ENCODE assay signal across 8 mouse cellular contexts in genomic region chr17:35635699-35636111, GRCm38 (mm10). TPM values are rescaled to one million over a fixed set of nuclear protein-coding genes. Genes with fewer than 3 reads are reported as not detected.
DNase-seq lines count a peak whose midpoint lies in the region; ATAC-seq and TF ChIP-seq lines count a peak whose summit lies in the region.

No protein-coding gene starts in this region.

- H3K27ac ChIP-seq in brown adipose tissue, adult 24 weeks (replicated peaks; ENCODE audit: low read depth, low read length), result no peak overlapping the region
- no peak overlapping the region for H3K27ac ChIP-seq in heart, embryonic 16.5 days (ENCODE audit: low read length)
- no peak overlapping the region for H3K27ac ChIP-seq in liver, embryonic 15.5 days (replicated peaks)
- no peak overlapping the region for H3K27ac ChIP-seq in neural tube, embryonic 13.5 days (replicated peaks)

- H3K27me3 ChIP-seq in E14TG2a.4 (ENCODE audit: insufficient read depth, low read length), result peaks cover 3% of the 10 kb centered on the region; the same call in 1 of the 2 replicates
- H3K27me3 ChIP-seq in heart, embryonic 16.5 days (ENCODE audit: control insufficient read depth, insufficient read depth, low read length), result peaks cover 3% of the 10 kb centered on the region; the same call in 1 of the 2 replicates
- peaks cover 31% of the 10 kb centered on the region for H3K27me3 ChIP-seq in liver, embryonic 15.5 days
- peaks cover 12% of the 10 kb centered on the region; the same call in 1 of the 2 replicates for H3K27me3 ChIP-seq in neural tube, embryonic 13.5 days

- no peaks in the 10 kb centered on the region for H3K36me3 ChIP-seq in E14TG2a.4 (ENCODE audit: insufficient read depth, low read length)
- no peaks in the 10 kb centered on the region for H3K36me3 ChIP-seq in heart, embryonic 16.5 days (ENCODE audit: control insufficient read depth, insufficient read depth)
- no peaks in the 10 kb centered on the region for H3K36me3 ChIP-seq in liver, embryonic 15.5 days (replicated peaks)
- H3K36me3 ChIP-seq in neural tube, embryonic 13.5 days, result no peaks in the 10 kb centered on the region

- H3K4me1 ChIP-seq in E14TG2a.4 (replicated peaks; ENCODE audit: low read depth, low read length), result peaks cover 32% of the 10 kb centered on the region
- no peaks in the 10 kb centered on the region for H3K4me1 ChIP-seq in brown adipose tissue, adult 24 weeks (ENCODE audit: control insufficient read depth, insufficient read depth, insufficient read length, low read length)
- H3K4me1 ChIP-seq in heart, embryonic 16.5 days (ENCODE audit: control insufficient read depth, insufficient read depth, low read length), result peaks cover 10% of the 10 kb centered on the region
- H3K4me1 ChIP-seq in liver, embryonic 15.5 days (replicated peaks), result peaks cover 3% of the 10 kb centered on the region; the same call in 1 of the 2 replicates
- peaks cover 11% of the 10 kb centered on the region for H3K4me1 ChIP-seq in neural tube, embryonic 13.5 days (replicated peaks)

- peak; percentile 51 for DNase-seq in fibroblast of lung, adult 2 months (ENCODE audit: low read depth)
- peak; percentile 69 to 84 for DNase-seq in kidney, postnatal 36 days
- peak; percentile 40 to 74 for DNase-seq in thymus, postnatal 10 days (ENCODE audit: low spot score in 2 of 2)

- peak overlapping the region; percentile 55; the same call in 1 of the 2 replicates for H3K9ac ChIP-seq in heart, embryonic 16.5 days (ENCODE audit: low read length)
- H3K9ac ChIP-seq in liver, embryonic 15.5 days, result no peak overlapping the region
- peak overlapping the region; percentile 60 for H3K9ac ChIP-seq in neural tube, embryonic 13.5 days

- H3K4me3 ChIP-seq in E14TG2a.4 (replicated peaks; ENCODE audit: low read length), result peak overlapping the region; percentile 62
- H3K4me3 ChIP-seq in brown adipose tissue, adult 24 weeks (ENCODE audit: insufficient read depth, low read depth, low read length), result peak overlapping the region; percentile 50
- H3K4me3 ChIP-seq in heart, embryonic 16.5 days (ENCODE audit: low read length), result peak overlapping the region; percentile 57
- peak overlapping the region; percentile 32 for H3K4me3 ChIP-seq in liver, embryonic 15.5 days (replicated peaks)
- peak overlapping the region; percentile 37 for H3K4me3 ChIP-seq in neural tube, embryonic 13.5 days

- ATAC-seq in heart, embryonic 16.5 days (replicated peaks; ENCODE audit: extremely low read depth, insufficient read depth, low FRiP score), result no peak
- no peak for ATAC-seq in liver, embryonic 15.5 days (ENCODE audit: insufficient read depth)
- peak; percentile 73 for ATAC-seq in neural tube, embryonic 13.5 days (ENCODE audit: low read depth)

- H3K9me3 ChIP-seq in E14TG2a.4 (ENCODE audit: low read length), result no peaks in the 10 kb centered on the region
- H3K9me3 ChIP-seq in heart, embryonic 16.5 days (replicated peaks; ENCODE audit: control insufficient read depth, low read length), result no peaks in the 10 kb centered on the region
- H3K9me3 ChIP-seq in liver, embryonic 15.5 days (replicated peaks), result no peaks in the 10 kb centered on the region
- no peaks in the 10 kb centered on the region for H3K9me3 ChIP-seq in neural tube, embryonic 13.5 days

- peak overlapping the region; percentile 85 for H3K4me2 ChIP-seq in heart, embryonic 16.5 days (ENCODE audit: low read depth, low read length)
- peak overlapping the region; percentile 57 for H3K4me2 ChIP-seq in liver, embryonic 15.5 days
- H3K4me2 ChIP-seq in neural tube, embryonic 13.5 days, result peak overlapping the region; percentile 63

- peak; percentile 61 for TF ChIP-seq CTCF in E14TG2a.4 (conservative IDR thresholded peaks at IDR 0.05; ENCODE audit: low read length)

- under 1% methylated on average over 15 of the region's 15 CpGs for WGBS in heart, embryonic 16.5 days
- WGBS in liver, embryonic 15.5 days (ENCODE audit: insufficient replicate concordance), result 2% methylated on average over 15 of the region's 15 CpGs
- 1% methylated on average over 15 of the region's 15 CpGs for WGBS in neural tube, embryonic 13.5 days

RNA-seq across cellular contexts. Expression of gene Mucl3, which starts 7.8 kb away (rescaled TPM):
- polyA plus RNA-seq in brown adipose tissue, adult 24 weeks (2012; ENCODE audit: insufficient read depth, insufficient read length, missing spikeins), result not detected in 2 replicates
- polyA plus RNA-seq in heart, embryonic 16.5 days (2015; fragmentation: Nextera tagmentation; extraction: Ambion mirVana), result 0.29 and 0.42 TPM in 2 replicates
- polyA plus RNA-seq in liver, embryonic 15.5 days (2015; fragmentation: Nextera tagmentation; extraction: Ambion mirVana), result 0.03 and 0.05 TPM in 2 replicates
- 0.18 and 0.24 TPM in 2 replicates for polyA plus RNA-seq in neural tube, embryonic 13.5 days (2015; fragmentation: Nextera tagmentation; extraction: Ambion mirVana)

RNA-seq across cellular contexts. Expression of gene Gm9573, which starts 9.3 kb away (rescaled TPM):
- not detected in 2 replicates for polyA plus RNA-seq in brown adipose tissue, adult 24 weeks (2012; ENCODE audit: insufficient read depth, insufficient read length, missing spikeins)
- not detected in 2 replicates for polyA plus RNA-seq in heart, embryonic 16.5 days (2015; fragmentation: Nextera tagmentation; extraction: Ambion mirVana)
- not detected in 2 replicates for polyA plus RNA-seq in liver, embryonic 15.5 days (2015; fragmentation: Nextera tagmentation; extraction: Ambion mirVana)
- not detected in 2 replicates for polyA plus RNA-seq in neural tube, embryonic 13.5 days (2015; fragmentation: Nextera tagmentation; extraction: Ambion mirVana)

RNA-seq across cellular contexts. Expression of gene Vars2, which starts 31.7 kb away (rescaled TPM):
- polyA plus RNA-seq in brown adipose tissue, adult 24 weeks (2012; ENCODE audit: insufficient read depth, insufficient read length, missing spikeins), result 18.1 and 18.5 TPM in 2 replicates
- 12.8 and 17.1 TPM in 2 replicates for polyA plus RNA-seq in heart, embryonic 16.5 days (2015; fragmentation: Nextera tagmentation; extraction: Ambion mirVana)
- 6.1 and 6.5 TPM in 2 replicates for polyA plus RNA-seq in liver, embryonic 15.5 days (2015; fragmentation: Nextera tagmentation; extraction: Ambion mirVana)
- 10.6 and 11.3 TPM in 2 replicates for polyA plus RNA-seq in neural tube, embryonic 13.5 days (2015; fragmentation: Nextera tagmentation; extraction: Ambion mirVana)

RNA-seq across cellular contexts. Expression of gene Sfta2, which starts 34.4 kb away (rescaled TPM):
- not detected in 2 replicates for polyA plus RNA-seq in brown adipose tissue, adult 24 weeks (2012; ENCODE audit: insufficient read depth, insufficient read length, missing spikeins)
- 1.1 and 14.0 TPM in 2 replicates for polyA plus RNA-seq in heart, embryonic 16.5 days (2015; fragmentation: Nextera tagmentation; extraction: Ambion mirVana)
- polyA plus RNA-seq in liver, embryonic 15.5 days (2015; fragmentation: Nextera tagmentation; extraction: Ambion mirVana), result not detected in 2 replicates
- not detected in 2 replicates for polyA plus RNA-seq in neural tube, embryonic 13.5 days (2015; fragmentation: Nextera tagmentation; extraction: Ambion mirVana)

RNA-seq across cellular contexts. Expression of gene Gtf2h4, which starts 37.8 kb away (rescaled TPM):
- polyA plus RNA-seq in brown adipose tissue, adult 24 weeks (2012; ENCODE audit: insufficient read depth, insufficient read length, missing spikeins), result 16.3 and 19.0 TPM in 2 replicates
- polyA plus RNA-seq in heart, embryonic 16.5 days (2015; fragmentation: Nextera tagmentation; extraction: Ambion mirVana), result 29.6 and 30.8 TPM in 2 replicates
- 21.7 and 25.5 TPM in 2 replicates for polyA plus RNA-seq in liver, embryonic 15.5 days (2015; fragmentation: Nextera tagmentation; extraction: Ambion mirVana)
- polyA plus RNA-seq in neural tube, embryonic 13.5 days (2015; fragmentation: Nextera tagmentation; extraction: Ambion mirVana), result 25.5 and 28.8 TPM in 2 replicates
